Mouse (Mus musculus): Measurements from ENCODE around the gene Capn7.

The Capn7 gene

DNA sequence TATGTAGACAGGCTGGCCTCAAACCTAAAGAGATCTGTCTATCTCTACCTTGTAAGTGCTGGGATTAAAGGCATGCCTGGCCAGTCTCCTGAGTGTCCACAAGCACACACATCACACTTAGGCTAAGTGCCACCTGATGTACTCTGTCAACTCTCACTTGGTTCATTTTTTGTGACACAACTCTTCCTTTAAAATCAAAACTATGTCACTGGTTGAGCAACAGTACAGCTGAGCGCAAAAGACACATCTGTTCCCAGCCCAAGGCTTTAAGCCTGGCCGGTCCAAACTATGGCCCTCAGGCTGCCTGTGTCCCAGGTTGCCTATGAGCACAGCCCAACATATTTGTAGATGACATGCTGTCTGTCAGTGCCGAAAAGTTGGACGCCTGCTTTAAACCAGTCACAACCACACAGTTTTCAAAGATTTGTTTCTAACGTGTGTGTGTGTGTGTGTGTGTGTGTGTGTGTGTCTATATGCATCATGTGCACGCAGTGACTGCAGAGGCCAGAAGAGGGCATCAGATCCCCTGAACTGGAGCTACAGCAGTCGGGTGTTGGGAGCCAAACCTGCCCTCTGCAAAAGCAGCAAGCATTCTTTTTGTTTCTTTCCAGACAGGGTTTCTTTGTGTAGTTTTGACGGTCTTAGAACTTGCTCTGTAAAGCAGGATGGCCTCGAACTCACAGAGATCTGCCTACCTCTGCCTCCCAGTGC is 58.5 kb downstream of the Capn7 start:
- no peak for DNase-seq (ENCODE audit: extremely low spot score, low read depth, low spot score)

DNA sequence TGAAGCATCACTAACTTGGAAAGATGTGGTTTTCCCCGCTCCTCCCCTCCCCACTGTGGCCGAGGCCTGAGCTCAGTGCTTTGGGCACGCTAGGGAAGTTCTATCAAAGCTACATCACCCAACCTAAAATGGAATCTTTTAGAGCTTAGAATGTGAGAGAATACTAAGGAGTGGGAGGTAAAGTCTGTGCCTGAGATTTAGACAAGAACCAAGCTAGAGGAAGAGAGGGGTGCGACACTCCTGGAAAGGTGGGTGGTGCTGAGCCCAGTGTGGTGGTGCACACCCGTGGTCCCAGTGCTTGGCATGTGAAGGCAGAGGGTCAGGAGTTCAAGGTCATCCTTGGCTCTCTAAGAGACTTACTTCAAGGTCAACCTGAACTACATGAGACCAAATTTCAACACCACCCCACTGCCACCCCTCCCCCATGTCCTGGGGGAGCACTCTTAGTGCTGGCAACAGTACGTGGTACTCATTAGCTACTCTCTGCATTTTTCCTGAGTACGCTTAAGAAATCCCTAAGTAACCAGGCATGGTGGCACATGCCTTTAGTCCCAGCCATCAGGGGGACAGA is 59.3 kb downstream of the Capn7 start:
- no peak for DNase-seq (ENCODE audit: extremely low spot score, low read depth, low spot score)

DNA sequence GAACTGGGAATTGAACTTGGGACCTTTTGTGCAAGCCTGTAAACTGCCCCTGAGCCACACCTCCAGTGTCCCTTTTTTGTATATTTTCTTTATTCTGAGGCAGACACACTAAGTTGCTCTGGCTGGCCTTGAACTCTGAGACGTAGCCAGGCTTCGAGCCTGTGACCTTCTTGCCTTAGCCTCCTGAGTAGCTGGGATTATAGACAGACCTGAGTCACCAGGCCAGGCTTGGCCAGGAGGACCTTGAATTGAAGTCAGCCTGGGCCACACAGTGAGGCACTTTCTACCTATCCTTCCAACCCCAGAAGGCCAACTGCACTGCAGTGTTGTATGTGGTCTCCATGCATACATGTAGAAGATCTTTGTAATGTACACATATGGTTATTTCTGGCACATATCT is 60.0 kb downstream of the Capn7 start:
- DNase-seq (ENCODE audit: extremely low spot score, low read depth, low spot score), result no peak

DNA sequence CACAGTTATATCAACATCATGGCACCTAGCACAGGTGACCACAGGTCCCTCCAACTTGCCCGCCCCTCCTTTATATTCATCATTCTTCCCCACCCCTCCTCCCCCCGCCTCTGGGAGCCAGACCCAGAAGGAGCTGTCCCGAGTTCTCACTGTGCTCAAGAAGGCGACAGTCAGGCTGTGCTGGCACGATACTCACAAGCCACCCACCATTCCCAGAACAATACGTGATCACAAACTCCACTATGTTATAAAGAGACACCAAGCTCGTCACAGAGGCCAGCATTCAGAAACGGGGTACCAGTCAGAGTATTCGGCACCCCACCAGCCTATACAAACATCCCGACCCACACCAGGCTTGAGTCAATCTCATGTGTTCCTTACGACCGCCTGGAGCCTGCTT is 60.9 kb downstream of the Capn7 start:
- DNase-seq (ENCODE audit: extremely low spot score, low read depth, low spot score), result no peak

DNA sequence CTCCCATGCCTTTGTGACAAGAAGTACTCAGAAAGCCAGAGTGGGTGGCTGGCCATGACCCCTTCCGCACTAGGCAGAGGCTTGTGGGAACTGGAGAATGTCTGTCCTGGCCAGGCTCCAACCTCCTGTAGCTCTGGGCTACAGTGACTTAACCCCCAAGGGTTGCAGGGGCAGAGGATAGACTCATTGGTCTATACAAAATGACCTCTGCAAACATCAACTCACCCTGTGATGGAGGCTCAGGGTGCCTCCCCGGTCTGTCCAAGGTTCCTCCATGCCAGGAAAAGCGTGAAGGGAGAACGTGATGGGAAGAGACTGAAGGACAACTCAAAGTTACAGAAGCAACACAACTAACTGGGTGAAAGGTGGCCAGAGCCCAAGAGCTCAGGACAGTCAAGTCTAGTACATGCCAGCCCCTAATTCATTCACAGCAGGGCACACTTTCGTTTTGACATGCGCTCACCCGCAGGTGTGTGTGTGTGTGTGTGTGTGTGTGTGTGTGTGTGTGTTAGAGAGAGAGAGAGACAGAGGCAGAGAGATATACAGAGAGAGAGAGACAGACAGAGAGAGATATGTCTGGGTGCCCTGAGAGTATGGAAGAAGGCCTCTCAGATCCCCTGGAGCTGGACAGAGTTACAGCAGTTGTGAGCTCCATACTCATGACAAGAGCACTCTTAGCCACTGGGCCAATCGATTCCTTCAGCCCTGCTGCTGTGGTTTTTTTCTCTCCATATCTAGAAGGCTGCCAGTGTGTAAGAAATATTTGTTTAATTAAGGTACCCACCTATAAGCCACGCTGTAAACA is 61.6 kb downstream of the Capn7 start:
- DNase-seq (ENCODE audit: extremely low spot score, low read depth, low spot score), result no peak

DNA sequence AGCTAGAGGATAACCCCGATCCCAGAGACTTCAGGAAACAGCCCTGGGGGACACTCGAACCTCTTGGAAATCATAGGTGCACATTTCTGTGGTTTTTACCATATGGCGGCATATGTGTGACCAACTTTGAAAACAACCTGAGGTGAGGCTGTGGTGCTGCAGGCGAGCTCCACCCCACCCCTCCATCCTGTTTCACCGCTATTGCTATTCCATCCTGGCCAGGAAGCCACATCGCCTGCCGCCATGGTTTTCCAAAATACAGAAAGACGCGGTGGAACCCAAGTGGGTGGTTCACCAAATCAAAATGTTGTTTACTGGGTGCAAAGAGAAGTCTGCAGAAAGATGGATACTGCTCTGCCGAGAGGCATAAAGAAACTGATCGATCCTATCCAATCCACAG is 62.4 kb downstream of the Capn7 start:
- no peak for DNase-seq (ENCODE audit: extremely low spot score, low read depth, low spot score)

DNA sequence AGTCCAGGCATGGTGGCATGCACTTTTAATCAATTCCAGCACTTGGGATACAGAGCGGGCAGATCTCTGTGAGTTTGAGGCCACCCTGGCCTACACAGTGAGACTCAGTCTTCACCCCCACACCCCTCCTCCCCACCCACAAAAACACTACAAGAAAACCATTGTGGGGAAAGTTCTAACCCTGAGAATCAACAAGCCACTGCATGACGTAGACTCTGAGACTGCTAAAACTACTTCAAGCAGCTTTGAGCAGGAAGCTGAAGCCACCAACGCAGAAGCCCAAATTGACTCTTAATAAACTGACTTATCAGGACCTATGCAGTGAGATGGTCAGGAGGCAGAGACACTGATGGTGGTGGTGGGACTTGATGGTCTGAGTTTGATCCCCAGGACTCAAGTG is 62.8 kb downstream of the Capn7 start:
- no peak for DNase-seq (ENCODE audit: extremely low spot score, low read depth, low spot score)

DNA sequence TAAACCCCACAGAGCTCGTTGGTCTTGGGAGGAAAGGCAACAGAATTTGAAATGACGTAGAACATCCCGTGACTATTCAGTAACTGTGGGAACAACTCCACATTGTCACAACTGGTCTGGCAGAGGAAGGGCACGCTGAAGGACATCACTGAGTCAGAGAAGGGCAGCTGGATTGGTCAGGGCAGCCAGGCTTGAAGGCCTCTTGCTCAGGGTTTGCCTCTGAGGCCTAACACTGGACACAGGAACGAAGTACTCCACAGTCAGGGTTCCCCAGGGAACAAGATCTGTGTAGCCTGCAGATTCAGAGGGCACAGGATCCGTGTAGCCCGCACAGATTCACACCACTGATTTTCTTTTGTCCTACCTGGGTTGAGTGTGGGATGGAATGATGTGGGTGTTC is 63.8 kb downstream of the Capn7 start:
- DNase-seq (ENCODE audit: extremely low spot score, low read depth, low spot score), result no peak

DNA sequence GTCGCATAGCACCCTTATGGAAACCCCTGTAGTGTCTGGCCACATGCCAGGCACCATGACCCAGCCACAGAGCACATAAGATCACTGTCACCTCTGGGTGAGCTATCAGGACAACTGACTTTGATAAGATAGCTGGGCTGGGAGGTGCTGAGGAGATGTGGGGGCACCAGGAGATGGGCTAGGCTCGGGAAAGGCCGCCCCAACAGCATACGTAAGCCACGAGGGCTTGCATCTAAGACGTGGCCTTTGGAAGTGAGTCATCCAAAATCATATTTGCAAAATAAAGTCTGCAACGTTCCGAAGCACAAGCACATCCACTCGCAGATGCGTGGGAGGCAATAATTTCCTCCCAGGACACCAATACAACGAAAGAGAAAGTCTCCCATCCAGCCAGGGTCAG is 64.5 kb downstream of the Capn7 start:
- no peak for DNase-seq (ENCODE audit: extremely low spot score, low read depth, low spot score)

DNA sequence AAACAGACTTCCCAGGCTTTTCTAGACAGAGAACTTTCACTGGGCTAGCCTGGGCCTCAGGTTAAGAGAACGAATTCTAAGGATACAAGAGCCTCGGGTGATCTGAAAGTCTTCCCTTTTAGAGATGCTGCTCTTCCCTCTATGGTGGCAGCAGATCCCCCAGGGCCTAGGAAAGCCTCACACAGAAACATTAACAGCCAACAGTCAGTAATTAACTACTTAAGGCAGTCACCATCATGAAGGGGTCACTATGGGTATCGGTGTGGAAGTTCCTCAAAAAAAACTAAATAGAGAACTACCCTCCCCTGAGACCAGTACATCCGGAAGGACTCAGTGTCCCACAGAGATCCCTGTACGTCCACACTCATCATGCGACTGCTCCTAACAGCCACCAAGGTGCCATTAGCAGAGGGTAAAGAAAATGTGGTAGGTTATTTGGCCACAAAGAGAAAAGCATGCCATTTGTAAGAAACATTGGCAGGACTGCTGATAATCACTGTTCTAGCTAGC is 65.5 kb downstream of the Capn7 start:
- no peak for DNase-seq (ENCODE audit: extremely low spot score, low read depth, low spot score)

DNA sequence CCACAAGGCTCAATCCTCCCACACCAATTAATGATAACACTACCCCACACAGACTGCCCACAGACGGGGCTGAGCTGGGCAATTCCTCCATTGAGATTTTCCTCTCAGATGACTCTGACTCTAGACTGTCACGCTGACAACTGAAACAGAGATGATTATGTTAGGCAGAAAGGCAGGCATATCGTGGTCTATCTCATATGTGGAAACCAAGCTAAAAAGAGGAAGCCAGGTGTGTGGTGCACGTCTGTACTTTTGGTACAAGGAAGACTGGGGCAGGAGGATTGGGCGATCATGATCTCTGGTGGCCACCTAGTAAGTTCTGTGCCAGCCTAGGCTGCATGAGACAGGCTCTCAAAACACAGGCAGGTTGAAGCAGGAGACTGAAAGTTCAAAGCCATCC is 66.3 kb downstream of the Capn7 start:
- no peak for DNase-seq (ENCODE audit: extremely low spot score, low read depth, low spot score)

DNA sequence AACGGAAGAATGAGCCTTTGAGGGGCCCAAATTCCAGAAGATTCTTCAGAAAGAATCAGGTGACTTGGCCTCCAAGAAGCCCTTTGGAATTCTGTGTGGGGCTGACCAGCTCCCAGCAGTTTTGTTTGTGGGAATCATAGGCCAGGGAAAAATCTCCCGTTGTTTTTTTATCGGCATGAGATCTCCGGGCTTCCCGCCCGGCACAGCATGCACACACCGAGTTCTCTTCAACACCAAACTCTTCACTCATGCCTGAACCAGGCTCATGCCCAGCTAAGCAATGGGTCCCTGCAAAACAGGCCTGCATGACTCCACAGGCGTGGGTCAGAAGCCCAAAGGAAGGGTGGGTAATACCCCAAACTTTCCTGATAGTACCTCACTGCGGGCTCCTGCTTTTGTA is 67.1 kb downstream of the Capn7 start:
- no peak for DNase-seq (ENCODE audit: extremely low spot score, low read depth, low spot score)

DNA sequence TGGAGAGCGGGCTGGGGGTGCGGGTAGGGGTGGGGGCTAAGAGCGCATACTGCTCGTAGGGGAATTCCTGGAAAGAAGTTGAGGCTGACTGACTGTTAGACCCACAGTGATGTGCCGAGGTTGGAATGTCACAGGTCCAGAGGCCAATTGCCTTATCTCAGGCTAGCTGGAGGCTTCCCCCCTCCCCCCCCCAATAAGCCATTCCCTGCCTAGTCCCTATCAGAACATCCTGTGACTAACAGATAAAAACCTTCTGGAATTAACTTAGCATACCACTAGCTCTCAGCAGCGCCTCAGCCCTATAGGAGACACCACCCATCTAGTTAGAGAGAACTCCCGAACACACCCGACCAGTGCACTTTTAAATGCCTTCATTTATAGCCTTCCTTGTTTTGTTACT is 67.6 kb downstream of the Capn7 start:
- no peak for DNase-seq (ENCODE audit: extremely low spot score, low read depth, low spot score)

DNA sequence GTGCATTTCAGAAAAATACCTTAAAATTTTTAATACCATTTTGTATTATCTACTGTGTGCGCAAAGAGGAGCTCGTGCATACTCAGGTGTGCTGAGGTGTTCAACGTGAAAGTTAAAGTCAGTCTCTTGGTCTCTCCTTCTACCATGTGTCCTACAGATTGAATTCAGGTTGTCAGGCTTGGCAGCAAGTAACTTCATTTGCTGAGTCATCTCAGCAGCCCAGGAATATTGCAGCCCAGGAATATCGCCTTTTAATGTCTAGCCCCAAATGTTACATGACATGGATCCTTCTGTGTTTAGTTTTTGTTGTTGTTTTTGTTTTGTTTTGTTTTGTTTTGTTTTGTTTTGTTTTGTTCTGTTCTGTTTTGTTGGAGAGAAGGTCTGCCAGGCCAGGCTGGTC is 68.2 kb downstream of the Capn7 start:
- DNase-seq (ENCODE audit: extremely low spot score, low read depth, low spot score), result no peak

DNA sequence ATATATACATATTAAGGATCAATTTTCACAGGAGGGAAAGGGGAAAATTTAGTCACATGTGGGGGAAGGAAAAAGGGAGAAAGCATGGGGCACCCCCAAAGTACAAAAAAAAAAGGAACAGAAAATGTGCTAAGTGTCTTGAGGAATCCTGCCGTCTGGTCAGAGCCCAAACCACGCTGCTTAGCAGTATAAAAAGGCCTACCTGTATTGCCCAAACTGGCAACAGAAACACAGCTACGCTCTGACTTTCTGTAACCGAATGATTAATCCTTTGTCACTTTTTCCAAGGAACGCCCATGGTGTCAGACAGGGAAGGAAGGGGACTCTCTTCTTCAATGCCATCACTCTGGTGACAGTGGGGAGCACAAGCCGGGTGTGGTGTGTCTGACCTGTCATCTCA is 69.2 kb downstream of the Capn7 start:
- no peak for DNase-seq (ENCODE audit: extremely low spot score, low read depth, low spot score)

DNA sequence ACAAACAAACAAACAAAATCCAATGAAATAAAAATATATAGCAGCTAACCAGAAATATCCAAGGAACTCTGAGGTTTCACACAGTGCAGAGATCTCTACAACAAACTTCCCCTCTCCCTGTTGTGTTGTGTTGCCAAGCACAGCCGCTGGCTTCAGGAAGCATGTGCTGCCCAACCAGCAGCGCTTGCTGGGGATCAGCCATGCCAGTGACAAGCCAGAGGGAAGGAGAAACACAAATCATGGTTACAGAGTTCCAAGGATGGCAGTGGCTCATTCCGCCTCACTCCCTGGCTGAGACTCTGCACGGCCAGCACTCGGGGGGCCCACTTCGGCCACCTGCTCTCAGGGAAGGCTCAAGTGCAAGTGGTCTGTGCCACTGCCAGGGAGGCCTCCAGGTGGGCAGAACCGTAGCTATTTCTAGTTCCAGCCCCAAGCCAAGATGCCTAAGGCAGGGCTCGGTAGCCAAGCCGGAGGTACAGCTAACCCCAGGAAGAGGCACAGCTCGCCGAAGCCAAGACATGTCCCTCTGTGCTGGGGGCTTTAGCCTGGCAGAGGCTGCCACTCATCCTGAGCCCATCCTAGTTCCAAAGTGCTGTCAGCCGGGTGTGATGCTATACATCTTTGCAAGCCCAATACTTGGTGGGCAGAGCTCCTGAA is 69.8 kb downstream of the Capn7 start:
- no peak for DNase-seq (ENCODE audit: extremely low spot score, low read depth, low spot score)

DNA sequence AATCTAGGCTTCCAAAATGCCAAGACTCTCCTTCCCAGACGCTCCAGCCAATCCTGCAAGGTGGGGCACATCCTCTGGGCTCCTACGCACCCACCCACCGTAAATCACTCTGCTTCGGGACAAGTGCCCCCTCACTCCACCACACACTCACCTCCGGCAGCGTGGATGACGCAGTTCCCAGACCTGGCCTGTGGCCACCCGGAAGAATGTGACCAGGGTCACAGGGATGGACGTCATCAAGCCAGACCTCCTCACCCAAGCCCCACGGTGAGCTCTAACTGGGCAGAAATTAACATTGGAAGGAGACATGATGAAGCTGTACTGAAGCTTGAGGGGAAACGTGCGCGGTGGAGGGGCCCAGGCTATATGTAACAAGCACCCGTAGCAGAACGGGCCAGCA is 70.8 kb downstream of the Capn7 start:
- no peak for DNase-seq (ENCODE audit: extremely low spot score, low read depth, low spot score)

DNA sequence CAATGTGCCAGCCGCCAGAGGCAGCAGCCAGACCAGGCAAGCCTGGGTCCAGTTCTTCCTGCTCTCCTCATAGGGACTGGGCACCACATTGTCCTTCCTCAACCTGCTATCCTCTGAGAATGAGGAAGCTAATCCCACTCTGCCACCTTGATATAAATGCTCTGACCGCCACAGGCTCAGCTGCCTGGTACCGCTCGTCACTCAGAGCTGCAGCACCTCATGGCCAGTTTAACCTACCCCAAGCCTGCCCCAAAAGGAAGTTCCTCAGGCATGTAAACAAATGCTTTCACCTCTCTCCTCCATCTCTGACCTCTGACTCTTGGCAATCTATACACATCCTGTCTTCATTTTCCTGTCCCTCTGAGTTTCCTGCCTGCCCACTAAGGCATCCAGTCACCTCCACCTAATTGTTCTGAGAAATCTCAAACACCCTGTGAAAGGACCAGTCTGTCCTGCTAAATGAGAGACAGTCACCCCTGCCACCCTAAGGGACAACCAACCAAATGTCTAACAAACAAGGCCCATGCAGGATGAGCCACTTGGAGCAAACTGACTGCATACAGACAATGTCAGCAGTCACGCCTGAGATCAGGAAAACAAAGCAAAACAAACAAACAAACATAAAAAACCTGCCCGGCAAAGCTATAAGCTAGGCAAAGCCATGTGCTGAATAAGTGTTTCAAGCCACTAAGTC is 71.6 kb downstream of the Capn7 start:
- DNase-seq (ENCODE audit: extremely low spot score, low read depth, low spot score), result no peak

DNA sequence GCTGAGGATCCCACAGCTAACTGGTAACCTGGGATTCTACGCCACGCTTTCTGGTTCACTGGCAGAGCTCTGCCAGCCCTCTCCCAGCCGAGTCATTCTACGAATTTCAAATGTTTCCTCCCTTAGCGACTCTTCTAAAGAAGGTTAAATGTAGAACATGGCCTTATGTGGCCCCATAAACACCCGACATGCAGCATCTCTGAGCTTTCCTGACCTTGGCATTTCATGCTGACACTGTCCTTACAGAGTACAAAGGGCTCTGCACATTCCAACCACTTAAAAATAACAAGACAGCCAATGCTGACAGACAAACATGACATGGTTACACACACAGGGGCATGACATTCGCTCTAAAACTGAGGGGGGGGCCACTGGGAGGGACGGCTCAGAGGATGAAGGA is 72.2 kb downstream of the Capn7 start:
- DNase-seq (ENCODE audit: extremely low spot score, low read depth, low spot score), result no peak

DNA sequence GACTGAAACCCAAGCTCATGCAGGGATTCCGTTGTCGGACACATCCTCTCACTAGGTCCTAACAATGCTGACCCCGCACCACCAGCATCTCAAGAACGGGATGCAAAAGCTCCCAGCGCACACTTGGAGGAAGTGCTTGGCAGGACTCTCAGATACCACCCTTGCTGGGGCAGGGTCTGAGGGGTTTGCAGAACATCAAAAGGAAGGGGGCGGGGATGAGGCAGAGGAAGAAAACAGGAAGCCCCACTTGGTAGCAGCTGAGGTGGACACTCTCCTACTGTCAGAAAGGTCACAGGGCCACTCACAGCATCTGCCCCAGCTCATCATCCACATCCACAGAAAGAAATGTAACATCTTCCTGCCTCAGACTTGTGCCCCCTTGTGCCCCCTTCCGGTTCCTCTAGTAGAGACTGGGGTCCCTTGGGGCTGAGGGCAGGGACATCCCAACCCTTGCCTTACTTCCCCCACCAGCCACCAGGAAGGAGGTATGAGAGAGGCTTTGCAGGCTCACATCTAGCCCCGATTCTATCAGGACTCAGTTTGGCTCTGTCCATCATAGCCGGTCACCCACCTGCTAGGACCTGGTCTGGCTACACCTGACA is 73.8 kb downstream of the Capn7 start:
- no peak for DNase-seq (ENCODE audit: extremely low spot score, low read depth, low spot score)

DNA sequence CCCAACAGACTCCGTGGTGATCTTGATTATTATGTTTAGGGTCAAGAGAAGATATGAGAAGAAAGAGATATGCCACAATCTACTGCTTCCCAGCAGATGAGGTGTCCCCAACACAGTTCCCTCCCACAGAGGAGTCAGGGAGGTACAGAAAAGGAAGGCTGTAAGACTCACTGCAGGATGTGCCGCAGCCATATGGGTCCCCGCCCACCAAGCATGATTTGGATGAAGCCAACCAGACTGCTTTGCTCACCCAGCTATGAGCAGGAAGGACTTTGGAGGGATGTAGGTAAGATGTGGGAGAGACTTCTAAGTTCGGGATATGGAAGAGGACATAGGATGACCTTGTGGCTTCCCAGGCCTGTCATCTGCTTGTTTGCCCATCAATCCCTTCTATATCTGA is 74.3 kb downstream of the Capn7 start:
- no peak for DNase-seq (ENCODE audit: extremely low spot score, low read depth, low spot score)
